Mouse (Mus musculus): ENCODE results near the gene Olfr970.
"Not testable (repeated sequence)": the region's sequence is repeated elsewhere in the genome, so short reads cannot be mapped to it uniquely, and the experiment has no call there.

Gene Olfr970

GRCm38 (mm10) chr9:39808560-39808959, at the start of gene Olfr970:
Gene Olfr970 (plus strand): TSS chr9:39808860.
- DNase-seq (ENCODE audit: low spot score): no peak

GRCm38 (mm10) chr9:39783153-39783552, 25.5 kb upstream of the Olfr970 start, which contains the start of gene Olfr968:
Gene Olfr968 (minus strand): TSS chr9:39783253.
- no peak for DNase-seq (ENCODE audit: low spot score)

GRCm38 (mm10) chr9:39790558-39790957, 18.1 kb upstream of the Olfr970 start, which contains the start of gene Olfr969:
Gene Olfr969 (plus strand): TSS chr9:39790945.
- DNase-seq (ENCODE audit: low spot score): no peak

- DNase-seq (ENCODE audit: low spot score): not testable (repeated sequence)
Observed at GRCm38 (mm10) chr9:39836576-39836975, 27.9 kb downstream of the Olfr970 start, which contains the start of gene Olfr971. Gene Olfr971 (plus strand): TSS chr9:39836876.

- no peak for DNase-seq (ENCODE audit: low spot score)
Observed at GRCm38 (mm10) chr9:39866122-39866521, 57.5 kb downstream of the Olfr970 start, which contains the start of gene Olfr972. Gene Olfr972 (plus strand): TSS chr9:39866422.

Measured in ovary, postnatal 10 days (tissue).